Mouse (Mus musculus): ENCODE measurements around the gene Armc2.

- TF ChIP-seq CTCF (IDR thresholded peaks at IDR 0.05; ENCODE audit: extremely low read depth, insufficient read depth, insufficient read length, insufficient replicate concordance): no peak
- no peak for TF ChIP-seq POLR2A (IDR thresholded peaks at IDR 0.05; ENCODE audit: low read depth, low read length)
Measured at GRCm38 (mm10) chr10:41996157-41996556, 22.1 kb downstream of the Armc2 start.
